Mouse (Mus musculus) G1E (cell line): ENCODE results near the gene Ehf.

ENCODE experiments used
- CTCF ChIP-seq: IDR thresholded peaks from 2 replicates; pipeline ENCODE4 v1.5.1; 2012; ENCODE audit warnings: low read depth, low read length, inconsistent platforms, mixed read lengths
- GATA1 ChIP-seq: IDR thresholded peaks from 2 replicates; pipeline ENCODE4 v1.6.1; 2012; ENCODE audit warnings: borderline replicate concordance, low read length, inconsistent platforms, mixed read lengths
- POLR2AphosphoS5 ChIP-seq: IDR thresholded peaks from 2 replicates; pipeline ENCODE4 v1.6.1; 2012; ENCODE audit warnings: low read depth, low read length, inconsistent platforms; ENCODE audit not compliant: insufficient replicate concordance
- TAL1 ChIP-seq: conservative IDR thresholded peaks from 2 replicates; pipeline ENCODE4 v1.6.1; 2012; ENCODE audit warnings: low read depth, low read length, inconsistent platforms, mixed read lengths

DNA sequence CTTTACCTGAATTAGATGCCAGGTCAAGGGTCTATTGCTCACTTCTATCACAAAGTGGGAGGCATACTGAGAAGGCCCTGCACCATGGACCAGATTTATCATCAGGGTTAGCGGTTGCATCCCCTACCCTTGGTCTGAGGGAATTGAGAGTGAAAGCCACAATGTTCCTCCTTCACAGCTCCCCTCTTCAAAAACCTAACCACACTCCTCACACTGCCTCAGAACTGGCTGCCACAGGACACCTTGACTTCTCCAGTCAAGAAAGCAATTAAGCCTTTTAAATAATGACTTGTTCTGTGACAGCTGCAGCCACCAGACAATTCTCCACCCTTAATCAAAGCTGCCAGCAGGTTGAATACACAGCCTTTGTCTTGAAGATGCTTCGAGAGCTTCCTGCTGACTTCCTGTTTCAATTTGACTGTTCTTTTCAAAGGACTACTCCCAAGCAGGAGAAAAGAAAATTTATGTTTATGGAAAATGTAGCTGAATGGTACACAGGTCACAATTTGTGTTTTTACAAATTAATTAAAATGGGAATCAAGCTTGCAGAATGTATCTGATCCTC, 12.3 kb downstream of the Ehf start:
- TF ChIP-seq CTCF = no peak
- TF ChIP-seq GATA1 = no peak
- no peak for TF ChIP-seq POLR2AphosphoS5
- TF ChIP-seq TAL1 = no peak
